Mouse (Mus musculus) erythroblast, adult 5-6 weeks (primary cell): Measurements from ENCODE around the gene Hsbp1. TPM values are rescaled to one million over a fixed set of nuclear protein-coding genes. Genes with fewer than 3 reads are reported as not detected.
"Not testable (repeated sequence)": the region's sequence is repeated elsewhere in the genome, so short reads cannot be mapped to it uniquely, and the experiment has no call there.

Experiments used
- ATAC-seq: replicated peaks from 2 replicates; pipeline ENCODE4 v1.8.0; 2016; ENCODE audit warnings: moderate number of reproducible peaks, mild to moderate bottlenecking, moderate TSS enrichment, inconsistent platforms; ENCODE audit not compliant: poor library complexity, low FRiP score, severe bottlenecking
- total RNA-seq, 2 experiments: library from RNA; stranded (forward) in 1 of 2; stranded (reverse) in 1 of 2; fragments of 150-400 nt in 1 of 2; fragments of 200-764, 138-1000 nt in 1 of 2; gene quantifications; 2 replicates each; pipeline versions ENCODE4 v1.2.3 to v1.2.4; 2015 to 2017; ENCODE audit warnings: low replicate concordance in 2 of 2

Hsbp1 gene
- total RNA-seq (2015; ENCODE audit: low replicate concordance) = 28.6 and 34.9 TPM in 2 replicates
- 23.7 and 25.0 TPM in 2 replicates for total RNA-seq (2017; ENCODE audit: low replicate concordance)

GRCm38 (mm10) chr8:119344190-119344856 is at the start of gene Hsbp1:
Hsbp1 (plus strand) TSS chr8:119344488.
- ATAC-seq = peak; percentile 99

DNA sequence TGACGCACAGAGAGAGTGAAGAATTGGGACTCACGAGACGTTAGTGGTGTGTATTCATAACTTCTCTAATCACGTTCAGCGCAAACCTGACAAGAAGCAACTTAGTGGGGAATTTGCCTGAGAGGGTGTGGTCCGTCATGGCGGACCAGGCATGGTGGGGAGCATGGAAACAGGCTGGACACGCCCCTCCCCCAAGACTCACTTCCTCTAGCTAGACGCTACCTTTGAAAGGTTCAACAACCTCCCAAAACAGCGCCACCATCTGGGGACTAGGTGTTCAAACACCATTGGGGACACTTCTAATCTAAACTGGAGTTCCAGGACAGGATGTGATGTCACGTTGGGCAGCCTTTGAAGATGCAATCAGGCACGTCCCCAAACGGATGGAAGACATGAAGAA is 48.8 kb upstream of the Hsbp1 start:
- no peak for ATAC-seq

- not testable (repeated sequence) for ATAC-seq
These were observed 46.5 kb upstream of the Hsbp1 start for GRCm38 (mm10) chr8:119297752-119298151.

DNA sequence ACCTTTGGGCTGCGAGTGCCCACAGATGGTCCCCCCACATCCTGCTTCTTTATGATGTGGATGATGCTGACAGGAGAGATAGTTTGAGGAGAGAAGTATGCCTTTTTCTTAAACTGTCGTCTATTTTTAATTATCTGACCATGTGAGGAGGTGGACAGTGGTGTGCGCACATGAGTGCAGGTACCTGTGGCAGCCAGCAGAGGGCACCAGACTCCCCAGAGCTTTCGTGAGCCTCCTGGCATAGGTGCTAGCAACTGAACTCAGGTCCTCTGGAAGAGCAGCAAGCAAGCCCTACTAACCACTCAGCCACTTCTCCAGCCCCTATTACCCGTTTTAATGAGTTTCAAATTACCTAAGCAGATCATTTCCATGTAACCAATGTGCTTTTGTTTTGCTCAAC is 44.0 kb upstream of the Hsbp1 start:
- ATAC-seq = no peak

- ATAC-seq = no peak
These were observed 40.1 kb upstream of the Hsbp1 start for GRCm38 (mm10) chr8:119304196-119304595.

- ATAC-seq = no peak
These were observed 32.9 kb upstream of the Hsbp1 start for GRCm38 (mm10) chr8:119311412-119311811.

DNA sequence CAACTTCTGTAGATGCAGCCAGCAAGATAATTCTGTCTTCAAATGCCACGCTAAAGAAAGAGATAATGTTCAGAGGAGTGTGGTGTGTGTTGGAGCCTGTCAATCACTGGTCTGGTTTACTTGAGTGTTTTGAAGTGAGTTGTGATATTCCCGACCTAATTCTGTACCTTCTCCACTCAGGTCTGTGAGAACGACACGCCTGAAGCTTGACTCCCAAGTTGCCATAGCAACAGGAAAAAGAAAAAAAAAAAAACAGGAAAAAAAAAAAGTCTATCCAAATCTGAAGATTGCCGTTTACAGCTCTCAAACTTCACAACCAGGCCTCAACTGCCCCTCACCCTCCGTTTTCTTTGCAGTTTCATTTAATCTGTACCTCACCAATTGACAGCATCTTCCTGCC is 21.1 kb upstream of the Hsbp1 start:
- no peak for ATAC-seq

- no peak for ATAC-seq
These were observed 4.7 kb upstream of the Hsbp1 start for GRCm38 (mm10) chr8:119339546-119339945.

GRCm38 (mm10) chr8:119343606-119344005 is 682 bp upstream of the Hsbp1 start:
- ATAC-seq = no peak

GRCm38 (mm10) chr8:119345029-119345682 is 868 bp downstream of the Hsbp1 start:
- 0 out of 2 replicates have a peak, but pooled peaks have one; percentile 40 for ATAC-seq

GRCm38 (mm10) chr8:119345683-119346075 is 1.4 kb downstream of the Hsbp1 start:
- no peak for ATAC-seq

GRCm38 (mm10) chr8:119351647-119352046 is 7.4 kb downstream of the Hsbp1 start:
- no peak for ATAC-seq

DNA sequence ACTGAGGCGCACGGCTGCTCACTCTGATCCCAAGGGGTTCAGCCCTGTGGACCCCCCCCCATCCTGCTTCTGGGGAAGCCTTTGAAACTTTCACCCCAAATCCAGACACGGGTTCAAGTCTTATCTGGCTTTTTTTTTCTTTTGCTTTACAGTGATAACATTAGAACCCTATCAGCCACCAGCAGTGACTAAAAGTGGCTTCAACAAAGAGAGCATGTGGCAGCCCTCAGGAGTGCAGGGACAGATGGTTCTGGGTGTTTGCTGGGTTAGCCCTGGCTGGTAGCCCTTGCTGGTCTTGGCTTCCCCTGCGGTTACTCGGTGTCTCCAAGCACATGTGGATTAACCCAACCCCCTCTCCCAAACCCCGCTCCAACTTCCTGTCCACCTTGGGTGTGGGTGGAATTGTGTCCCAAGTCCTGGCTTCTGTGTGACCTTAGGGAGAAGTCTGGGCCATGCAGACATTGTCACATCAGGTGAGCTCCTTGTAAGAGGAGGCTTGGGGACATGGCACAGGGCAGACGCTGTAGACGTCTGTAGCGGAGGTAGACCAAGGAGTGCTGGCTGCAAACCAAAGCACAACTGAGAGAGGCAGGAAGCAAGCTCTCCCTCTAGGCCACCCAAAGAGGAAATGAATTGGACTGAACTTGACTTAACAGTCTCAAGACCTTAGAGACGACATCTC is 8.8 kb downstream of the Hsbp1 start:
- ATAC-seq = no peak

DNA sequence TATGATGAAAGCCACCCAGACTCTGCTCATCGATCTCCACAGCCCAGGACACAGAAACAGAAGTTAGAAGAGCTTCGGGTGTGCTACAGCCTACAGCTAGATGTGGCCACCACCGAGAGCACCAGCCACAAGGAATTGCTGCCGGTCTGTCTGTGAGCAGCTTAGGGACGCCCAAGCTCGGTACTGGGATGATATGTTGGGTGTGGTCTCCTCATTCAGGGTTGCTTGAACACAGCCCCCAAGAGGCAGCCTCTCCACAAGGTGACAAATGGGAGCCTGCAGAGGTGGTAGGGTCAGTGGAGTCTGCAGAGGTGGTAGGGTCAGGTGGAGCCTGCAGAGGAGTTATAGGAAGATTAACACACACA is 9.4 kb downstream of the Hsbp1 start:
- ATAC-seq = 0 out of 2 replicates have a peak, but pooled peaks have one; percentile 50

- not testable (repeated sequence) for ATAC-seq
These were observed 12.3 kb downstream of the Hsbp1 start for GRCm38 (mm10) chr8:119356631-119357030.

GRCm38 (mm10) chr8:119358175-119358574 is 13.9 kb downstream of the Hsbp1 start:
- ATAC-seq = no peak

DNA sequence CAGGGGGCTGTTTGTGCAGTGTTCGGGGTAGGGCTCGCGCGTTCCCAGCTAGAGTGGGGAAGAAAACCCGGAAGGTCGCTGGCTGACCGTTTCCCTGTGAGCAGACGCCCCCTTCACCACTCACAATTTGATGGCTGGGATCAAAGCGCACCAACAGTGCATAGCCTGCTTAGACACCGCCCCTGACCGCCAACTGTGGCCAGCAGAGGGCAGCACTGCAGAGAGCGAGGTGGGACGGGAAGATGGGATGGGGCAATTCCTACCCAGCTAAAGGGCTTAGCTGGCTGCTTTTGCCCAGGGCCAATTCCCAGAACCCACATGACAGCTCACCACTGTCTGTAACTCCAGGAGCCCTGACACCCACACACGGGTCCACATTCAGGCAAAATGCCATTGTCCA is 14.5 kb downstream of the Hsbp1 start:
- no peak; the same call in 1 of the 2 replicates for ATAC-seq

GRCm38 (mm10) chr8:119360686-119361295 is 16.5 kb downstream of the Hsbp1 start:
- no peak for ATAC-seq

DNA sequence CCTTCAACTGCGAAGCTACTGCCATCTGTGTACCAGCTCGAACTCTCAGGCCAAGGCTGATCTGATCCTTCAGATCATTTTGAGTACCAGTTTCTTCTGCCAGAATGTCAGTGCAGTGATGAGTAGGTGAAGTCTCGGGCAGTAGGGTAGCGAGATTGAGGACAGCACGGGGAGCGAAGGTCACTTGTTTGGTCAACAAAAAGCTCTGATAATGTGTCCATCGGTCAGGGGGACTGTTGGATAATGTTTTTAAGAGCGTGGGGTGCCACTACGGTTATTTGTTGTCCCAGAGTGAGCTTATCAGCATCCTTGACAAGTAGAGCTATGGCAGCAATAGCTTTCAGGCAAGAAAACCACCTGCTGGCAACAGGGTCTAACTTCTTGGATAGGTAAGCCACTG is 30.4 kb downstream of the Hsbp1 start:
- not testable (repeated sequence) for ATAC-seq

- ATAC-seq = no peak
These were observed 34.2 kb downstream of the Hsbp1 start for GRCm38 (mm10) chr8:119378476-119378875.
